In genomic region chr2:57237475-57237919, GRCm38 (mm10) we compare ENCODE assay signal across 8 mouse cellular contexts. TPM values are rescaled to one million over a fixed set of nuclear protein-coding genes. Genes with fewer than 3 reads are reported as not detected.
A peak's percentile ranks its signal among the peaks of the same experiment; 100 is the strongest.
DNase-seq lines count a peak whose midpoint lies in the region; ATAC-seq and TF ChIP-seq lines count a peak whose summit lies in the region.

Gene Gpd2, plus strand, starts transcription at chr2:57237635.

- H3K27me3 ChIP-seq in kidney, postnatal 0 days (ENCODE audit: insufficient read depth, low read length), result no peaks in the 10 kb centered on the region
- H3K27me3 ChIP-seq in forebrain, embryonic 13.5 days, result no peaks in the 10 kb centered on the region
- H3K27me3 ChIP-seq in limb, embryonic 11.5 days (ENCODE audit: control insufficient read depth, insufficient read depth, low read length), result no peaks in the 10 kb centered on the region
- 0 out of 2 replicates have a peak, but pooled peaks cover 3% of the 10 kb centered on the region for H3K27me3 ChIP-seq in neural tube, embryonic 15.5 days (replicated peaks)

- H3K9ac ChIP-seq in kidney, postnatal 0 days (ENCODE audit: low read depth, low read length), result peak within 1 kb of the TSS; percentile 91
- peak within 1 kb of the TSS; percentile 81 for H3K9ac ChIP-seq in forebrain, embryonic 13.5 days
- peak within 1 kb of the TSS; percentile 79 for H3K9ac ChIP-seq in limb, embryonic 11.5 days (ENCODE audit: low read length)
- peak within 1 kb of the TSS; percentile 82 for H3K9ac ChIP-seq in neural tube, embryonic 15.5 days (replicated peaks)

- no peaks in the 10 kb centered on the region for H3K9me3 ChIP-seq in kidney, postnatal 0 days (replicated peaks; ENCODE audit: low read length)
- no peaks in the 10 kb centered on the region for H3K9me3 ChIP-seq in forebrain, embryonic 13.5 days (replicated peaks)
- H3K9me3 ChIP-seq in limb, embryonic 11.5 days (ENCODE audit: control insufficient read depth, low read length), result no peaks in the 10 kb centered on the region
- H3K9me3 ChIP-seq in neural tube, embryonic 15.5 days (replicated peaks), result no peaks in the 10 kb centered on the region

- no peaks in the 10 kb centered on the region for H3K36me3 ChIP-seq in kidney, postnatal 0 days (ENCODE audit: insufficient read depth, low read length)
- no peaks in the 10 kb centered on the region for H3K36me3 ChIP-seq in forebrain, embryonic 13.5 days (ENCODE audit: poor library complexity, severe bottlenecking)
- no peaks in the 10 kb centered on the region for H3K36me3 ChIP-seq in limb, embryonic 11.5 days (ENCODE audit: control insufficient read depth, insufficient read depth, low read length)
- H3K36me3 ChIP-seq in neural tube, embryonic 15.5 days, result no peaks in the 10 kb centered on the region

- peak within 1 kb of the TSS; percentile 78 for H3K4me3 ChIP-seq in kidney, postnatal 0 days (replicated peaks; ENCODE audit: low read depth, low read length)
- H3K4me3 ChIP-seq in forebrain, embryonic 13.5 days, result peak within 1 kb of the TSS; percentile 79
- peak within 1 kb of the TSS; percentile 76 for H3K4me3 ChIP-seq in limb, embryonic 11.5 days (ENCODE audit: low read depth, low read length)
- H3K4me3 ChIP-seq in neural tube, embryonic 15.5 days (replicated peaks), result peak within 1 kb of the TSS; percentile 84

- no peak for DNase-seq in kidney, postnatal 0 days (ENCODE audit: low spot score)
- DNase-seq in kidney, postnatal 36 days, result no peak
- DNase-seq in R1 (ENCODE audit: low read depth, low spot score), result peak; percentile 46
- DNase-seq in heart, postnatal 4 days, result no peak
- DNase-seq in limb, embryonic 11.5 days (ENCODE audit: low spot score), result no peak
- DNase-seq in urinary bladder, postnatal 4 days (ENCODE audit: low spot score in 2 of 2), result no peak

- peak within 1 kb of the TSS; percentile 89 for H3K27ac ChIP-seq in kidney, postnatal 0 days
- H3K27ac ChIP-seq in forebrain, embryonic 13.5 days, result peak within 1 kb of the TSS; percentile 21; the same call in 1 of the 2 replicates
- H3K27ac ChIP-seq in limb, embryonic 11.5 days (replicated peaks; ENCODE audit: low read depth, low read length), result peak within 1 kb of the TSS; percentile 47; the same call in 1 of the 2 replicates
- peak within 1 kb of the TSS; percentile 51 for H3K27ac ChIP-seq in neural tube, embryonic 15.5 days (replicated peaks)

- ATAC-seq in kidney, postnatal 0 days (replicated peaks; ENCODE audit: low FRiP score, low read depth), result no peak; the same call in 1 of the 2 replicates
- ATAC-seq in forebrain, embryonic 13.5 days, result peak; percentile 80
- peak; percentile 29 for ATAC-seq in limb, embryonic 11.5 days (ENCODE audit: insufficient number of reproducible peaks, low FRiP score, low TSS enrichment, low read depth)
- ATAC-seq in neural tube, embryonic 15.5 days (ENCODE audit: low FRiP score), result peak; percentile 88

- H3K4me2 ChIP-seq in kidney, postnatal 0 days (ENCODE audit: low read length), result peak within 1 kb of the TSS; percentile 97
- peak within 1 kb of the TSS; percentile 92 for H3K4me2 ChIP-seq in forebrain, embryonic 13.5 days
- H3K4me2 ChIP-seq in limb, embryonic 11.5 days (ENCODE audit: low read depth, severe bottlenecking), result peak within 1 kb of the TSS; percentile 92
- peak within 1 kb of the TSS; percentile 96 for H3K4me2 ChIP-seq in neural tube, embryonic 15.5 days

- TF ChIP-seq CTCF in kidney, postnatal 0 days (IDR thresholded peaks at IDR 0.05; ENCODE audit: low read depth), result no peak

- WGBS in kidney, postnatal 0 days, result 8% methylated on average over 20 of the region's 20 CpGs
- 6% methylated on average over 19 of the region's 20 CpGs for whole genome bisulfite sequencing in forebrain, embryonic 13.5 days
- 7% methylated on average over 20 of the region's 20 CpGs for WGBS in limb, embryonic 11.5 days
- WGBS in neural tube, embryonic 15.5 days, result 4% methylated on average over 20 of the region's 20 CpGs

- H3K4me1 ChIP-seq in kidney, postnatal 0 days (replicated peaks; ENCODE audit: insufficient read depth, low read length), result peaks cover 7% of the 10 kb centered on the region; the same call in 1 of the 2 replicates
- H3K4me1 ChIP-seq in forebrain, embryonic 13.5 days, result peaks cover 17% of the 10 kb centered on the region
- H3K4me1 ChIP-seq in limb, embryonic 11.5 days (ENCODE audit: control insufficient read depth, insufficient read depth, low read length), result no peaks in the 10 kb centered on the region
- peaks cover 16% of the 10 kb centered on the region for H3K4me1 ChIP-seq in neural tube, embryonic 15.5 days

RNA-seq across cellular contexts. Expression of gene Gpd2, which starts in this region (rescaled TPM):
- polyA plus RNA-seq in kidney, postnatal 0 days (2015; fragmentation: Nextera tagmentation; extraction: Ambion mirVana), result 11.9 and 15.4 TPM in 2 replicates
- 20.3 and 22.1 TPM in 2 replicates for polyA plus RNA-seq in forebrain, embryonic 13.5 days (2015; fragmentation: Nextera tagmentation; extraction: Ambion mirVana)
- total RNA-seq in heart, postnatal 4 days (2021), result 10 to 100 TPM; 19.3 to 21.0 TPM
- polyA plus RNA-seq in limb, embryonic 11.5 days (2014; fragmentation: Nextera tagmentation; extraction: Ambion mirVana), result 15.9 and 19.1 TPM in 2 replicates
- polyA plus RNA-seq in neural tube, embryonic 15.5 days (2015; fragmentation: Nextera tagmentation; extraction: Ambion mirVana), result 24.8 and 27.6 TPM in 2 replicates

Comparison
In these comparisons a context has a peak if more than half of its experiments do, and no peak if none do; other contexts are left out.
1. H3K27ac ChIP-seq: peak in every context shown above with its lines; median percentile 89 in kidney, postnatal 0 days; 51 in neural tube, embryonic 15.5 days; 47 in limb, embryonic 11.5 days; 21 in forebrain, embryonic 13.5 days.